Mouse (Mus musculus): ENCODE results near the gene Ltbp4. TPM values are rescaled to one million over a fixed set of nuclear protein-coding genes. Genes with fewer than 3 reads are reported as not detected.

Ltbp4 gene
- total and polyA plus RNA-seq, 3 experiments: 2.9 to 14.2 TPM; not detected in 1

DNA sequence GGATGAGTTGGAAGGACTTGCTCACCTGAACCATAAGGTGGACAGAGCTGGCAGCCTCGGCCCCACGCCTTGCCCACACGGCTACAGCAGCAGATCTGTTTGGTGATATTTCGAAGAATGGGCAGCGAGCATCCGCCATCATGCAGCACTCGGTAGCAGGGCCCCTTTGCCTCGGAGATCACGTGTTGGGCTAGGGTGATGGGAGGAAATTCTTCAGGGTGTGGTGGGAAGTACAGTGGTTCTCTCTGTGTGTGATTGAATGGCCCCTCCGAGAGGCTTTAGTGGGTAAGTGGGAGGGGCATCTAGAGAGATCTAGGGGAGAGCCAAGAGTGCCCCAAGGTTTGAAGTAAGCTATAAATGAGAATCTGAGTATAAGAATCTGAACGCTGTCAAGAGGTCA, 9.3 kb downstream of the Ltbp4 start:
- H3K9me3 ChIP-seq (replicated peaks; ENCODE audit: insufficient read depth, low read length): no peaks in the 10 kb centered on the region
- H3K27ac ChIP-seq (ENCODE audit: control insufficient read depth, low read depth, low read length): no peak overlapping the region
- no peak for DNase-seq (ENCODE audit: low read depth, low spot score)
- no peaks in the 10 kb centered on the region for H3K27me3 ChIP-seq (ENCODE audit: control insufficient read depth in 1 of 2, insufficient read depth in 2 of 2, low read length in 2 of 2)
- H3K4me1 ChIP-seq (ENCODE audit: control insufficient read depth in 1 of 2, insufficient read depth in 2 of 2, low read length in 2 of 2): peaks cover 0 to 3% of the 10 kb centered on the region in 2 experiments; a peak in 1 of 4 replicates
- H3K4me3 ChIP-seq (ENCODE audit: control insufficient read depth in 1 of 2, insufficient read depth in 1 of 2, low read depth in 2 of 2, low read length in 2 of 2): no peak overlapping the region
- peaks cover 4% of the 10 kb centered on the region; the same call in 1 of the 2 replicates for H3K79me2 ChIP-seq (ENCODE audit: control insufficient read depth, insufficient read depth, low read length, poor library complexity)
- no peak for TF ChIP-seq RAD21 (IDR thresholded peaks at IDR 0.05; ENCODE audit: low read depth, low read length)
- TF ChIP-seq ZKSCAN1 (IDR thresholded peaks at IDR 0.05; ENCODE audit: low read depth, low read length): no peak
- no peak for TF ChIP-seq MAFK (IDR thresholded peaks at IDR 0.05; ENCODE audit: borderline replicate concordance, low read depth, low read length)
- TF ChIP-seq TAL1 (IDR thresholded peaks at IDR 0.05; ENCODE audit: low read length): no peak
- TF ChIP-seq ZC3H11A (IDR thresholded peaks at IDR 0.05; ENCODE audit: low read depth, low read length): no peak
- TF ChIP-seq TCF12 (IDR thresholded peaks at IDR 0.05; ENCODE audit: low read depth, low read length): no peak
- TF ChIP-seq CTCF (IDR thresholded peaks at IDR 0.05 in 2 of 3, conservative IDR thresholded peaks at IDR 0.05 in 1 of 3; ENCODE audit: control insufficient read depth in 1 of 3, insufficient read depth in 1 of 3, low read depth in 2 of 3, low read length in 3 of 3, poor library complexity in 1 of 3, severe bottlenecking in 1 of 3): no peak
- no peaks in the 10 kb centered on the region for H3K36me3 ChIP-seq (ENCODE audit: control insufficient read depth in 1 of 2, insufficient read depth in 2 of 2, low read length in 2 of 2)
- no peak overlapping the region for H3K9ac ChIP-seq (ENCODE audit: control insufficient read depth, low read depth, low read length, poor library complexity, severe bottlenecking)

DNA sequence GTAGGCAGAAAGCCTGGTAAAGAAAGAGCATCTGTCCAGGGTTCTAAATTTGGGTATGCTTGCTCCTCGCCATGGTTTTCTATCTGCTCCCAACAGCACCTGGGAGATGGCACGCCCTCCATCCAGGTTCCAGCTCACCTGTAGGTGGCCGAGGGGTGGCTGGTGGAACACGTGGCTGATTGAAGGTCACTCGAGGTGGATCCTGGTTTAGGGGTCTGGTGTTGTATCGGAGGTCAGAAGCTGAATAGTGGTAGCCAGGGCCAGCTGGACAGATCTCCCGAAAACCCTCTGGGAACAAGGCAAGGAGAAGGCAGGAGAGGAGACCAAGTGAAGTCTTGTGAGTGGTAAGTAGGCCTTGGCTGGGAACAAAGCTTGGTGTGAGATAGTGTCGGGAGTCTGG, 10.0 kb downstream of the Ltbp4 start:
- no peaks in the 10 kb centered on the region for H3K27me3 ChIP-seq (ENCODE audit: control insufficient read depth in 1 of 2, insufficient read depth in 2 of 2, low read length in 2 of 2)
- peaks cover 0 to 3% of the 10 kb centered on the region in 2 experiments; a peak in 1 of 4 replicates for H3K4me1 ChIP-seq (ENCODE audit: control insufficient read depth in 1 of 2, insufficient read depth in 2 of 2, low read length in 2 of 2)
- no peak for DNase-seq (ENCODE audit: low read depth, low spot score)
- no peak for TF ChIP-seq ELF1 (IDR thresholded peaks at IDR 0.05; ENCODE audit: low read depth, low read length)
- no peaks in the 10 kb centered on the region for H3K9me3 ChIP-seq (replicated peaks; ENCODE audit: insufficient read depth, low read length)
- no peak overlapping the region for H3K9ac ChIP-seq (ENCODE audit: control insufficient read depth, low read depth, low read length, poor library complexity, severe bottlenecking)
- no peaks in the 10 kb centered on the region for H3K36me3 ChIP-seq (ENCODE audit: control insufficient read depth in 1 of 2, insufficient read depth in 2 of 2, low read length in 2 of 2)
- no peak overlapping the region for H3K27ac ChIP-seq (ENCODE audit: control insufficient read depth, low read depth, low read length)
- H3K79me2 ChIP-seq (ENCODE audit: control insufficient read depth, insufficient read depth, low read length, poor library complexity): no peaks in the 10 kb centered on the region; the same call in 1 of the 2 replicates
- no peak overlapping the region for H3K4me3 ChIP-seq (ENCODE audit: control insufficient read depth in 1 of 2, insufficient read depth in 1 of 2, low read depth in 2 of 2, low read length in 2 of 2)

DNA sequence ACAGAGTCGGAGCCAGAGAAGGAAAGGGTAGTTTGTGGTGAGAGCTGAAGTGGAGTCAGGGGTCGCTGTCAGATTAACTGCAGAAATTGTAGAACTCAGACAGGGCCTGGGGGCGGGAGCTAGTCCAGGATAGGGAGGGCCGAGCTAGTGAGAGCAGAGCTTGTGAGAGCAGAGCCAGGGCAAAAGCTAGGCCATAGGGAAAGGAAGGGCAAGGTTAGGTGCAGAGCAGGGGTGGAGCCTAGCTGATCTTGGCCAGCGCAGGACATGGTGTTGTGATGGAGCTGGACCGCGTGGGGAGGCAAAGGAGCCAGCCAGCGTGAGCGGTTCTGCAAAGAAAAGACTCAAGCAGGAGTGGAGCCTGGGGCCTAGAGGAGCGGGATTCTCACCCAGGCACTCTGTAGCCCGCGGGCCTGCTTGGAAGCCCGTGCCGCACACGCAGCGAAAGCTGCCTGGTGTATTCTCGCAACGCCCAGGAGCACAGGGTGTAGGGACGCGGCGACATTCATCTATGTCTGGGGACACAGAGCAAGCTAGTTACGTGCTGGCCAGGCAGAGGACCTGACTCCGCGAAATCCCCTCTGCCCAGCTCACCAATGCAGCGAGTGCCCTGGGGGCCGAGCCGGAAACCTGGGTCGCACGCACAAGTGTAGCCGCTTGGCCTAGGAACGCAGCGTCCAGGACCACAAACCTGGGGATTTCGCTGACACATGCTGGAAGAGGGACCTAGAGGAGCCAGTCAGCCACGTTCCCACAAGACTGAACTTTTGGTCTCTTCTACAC, 11.2 kb downstream of the Ltbp4 start:
- no peak overlapping the region for H3K9ac ChIP-seq (ENCODE audit: control insufficient read depth, low read depth, low read length, poor library complexity, severe bottlenecking)
- no peak for DNase-seq (ENCODE audit: low read depth, low spot score)
- no peak for TF ChIP-seq NELFE (IDR thresholded peaks at IDR 0.05; ENCODE audit: low read depth, low read length)
- TF ChIP-seq MYB (IDR thresholded peaks at IDR 0.05; ENCODE audit: low read depth, low read length): no peak
- TF ChIP-seq NRF1 (IDR thresholded peaks at IDR 0.05; ENCODE audit: insufficient read depth, low read depth, low read length, poor library complexity, severe bottlenecking): no peak
- TF ChIP-seq CTCF (IDR thresholded peaks at IDR 0.05 in 2 of 3, conservative IDR thresholded peaks at IDR 0.05 in 1 of 3; ENCODE audit: control insufficient read depth in 1 of 3, insufficient read depth in 1 of 3, low read depth in 2 of 3, low read length in 3 of 3, poor library complexity in 1 of 3, severe bottlenecking in 1 of 3): no peak
- TF ChIP-seq USF2 (IDR thresholded peaks at IDR 0.05; ENCODE audit: borderline replicate concordance in 1 of 2, insufficient read depth in 1 of 2, low read depth in 1 of 2, low read length in 2 of 2): no peak
- TF ChIP-seq UBTF (IDR thresholded peaks at IDR 0.05; ENCODE audit: borderline replicate concordance, insufficient read depth, low read depth, low read length): no peak
- no peak for TF ChIP-seq USF1 (IDR thresholded peaks at IDR 0.05; ENCODE audit: low read depth, low read length)
- no peaks in the 10 kb centered on the region for H3K27me3 ChIP-seq (ENCODE audit: control insufficient read depth in 1 of 2, insufficient read depth in 2 of 2, low read length in 2 of 2)
- no peaks in the 10 kb centered on the region for H3K36me3 ChIP-seq (ENCODE audit: control insufficient read depth in 1 of 2, insufficient read depth in 2 of 2, low read length in 2 of 2)
- no peak overlapping the region for H3K27ac ChIP-seq (ENCODE audit: control insufficient read depth, low read depth, low read length)
- peaks cover 0 to 3% of the 10 kb centered on the region in 2 experiments; a peak in 1 of 4 replicates for H3K4me1 ChIP-seq (ENCODE audit: control insufficient read depth in 1 of 2, insufficient read depth in 2 of 2, low read length in 2 of 2)
- H3K9me3 ChIP-seq (replicated peaks; ENCODE audit: insufficient read depth, low read length): no peaks in the 10 kb centered on the region
- no peak overlapping the region for H3K4me3 ChIP-seq (ENCODE audit: control insufficient read depth in 1 of 2, insufficient read depth in 1 of 2, low read depth in 2 of 2, low read length in 2 of 2)
- H3K79me2 ChIP-seq (ENCODE audit: control insufficient read depth, insufficient read depth, low read length, poor library complexity): no peaks in the 10 kb centered on the region; the same call in 1 of the 2 replicates
